Mouse (Mus musculus) liver, embryonic 11.5 days (tissue): ENCODE measurements around the gene Prex1. TPM values are rescaled to one million over a fixed set of nuclear protein-coding genes. Genes with fewer than 3 reads are reported as not detected.

Source experiments
- ATAC-seq: fragments of 200-750 bp; cut with Nextera tagmentation; replicated peaks from 2 replicates; pipeline ENCODE4 v1.8.0; 2017; ENCODE audit warnings: moderate number of reproducible peaks, mild to moderate bottlenecking, moderate TSS enrichment, moderate library complexity; ENCODE audit not compliant: low FRiP score
- DNase-seq: peaks from one replicate; pipeline ENCODE4 v3.0.0-alpha.2; 2017; ENCODE audit warnings: low spot score
- H3K27ac ChIP-seq: fragments of 300-500 bp; sonication (generic); 2 replicates; pipeline ENCODE4 v1.5.1; 2014; ENCODE audit warnings: mild to moderate bottlenecking, low read depth, low read length, control low read depth
- H3K27me3 ChIP-seq: fragments of 300-500 bp; sonication (generic); replicated peaks from 2 replicates; pipeline ENCODE4 v1.6.1; 2014; ENCODE audit warnings: low read length, mixed read lengths; ENCODE audit not compliant: control insufficient read depth, insufficient read depth
- H3K36me3 ChIP-seq: fragments of 300-500 bp; sonication (generic); 2 replicates; pipeline ENCODE4 v1.6.1; 2014; ENCODE audit warnings: mild to moderate bottlenecking, low read length, moderate library complexity, mixed read lengths; ENCODE audit not compliant: control insufficient read depth, insufficient read depth
- H3K4me1 ChIP-seq: fragments of 300-500 bp; sonication (generic); replicated peaks from 2 replicates; pipeline ENCODE4 v1.6.1; 2014; ENCODE audit warnings: low read length, mixed read lengths; ENCODE audit not compliant: control insufficient read depth, insufficient read depth
- H3K4me2 ChIP-seq: fragments of 300-500 bp; sonication (generic); 2 replicates; pipeline ENCODE4 v1.6.1; 2014; ENCODE audit warnings: mild to moderate bottlenecking, control low read depth, moderate library complexity
- H3K4me3 ChIP-seq: fragments of 300-500 bp; sonication (generic); 2 replicates; pipeline ENCODE4 v1.5.1; 2014; ENCODE audit warnings: low read depth, low read length, control low read depth
- H3K9ac ChIP-seq: fragments of 300-500 bp; sonication (generic); 2 replicates; pipeline ENCODE4 v1.6.1; 2014; ENCODE audit warnings: low read depth, low read length, control low read depth
- H3K9me3 ChIP-seq: fragments of 300-500 bp; sonication (generic); 2 replicates; pipeline ENCODE4 v1.6.1; 2016; ENCODE audit warnings: low read length, inconsistent platforms, mixed read lengths; ENCODE audit not compliant: control insufficient read depth
- WGBS: fragments of 180-500 bp; shearing (Covaris S2); extraction: QIAGEN DNeasy Blood & Tissue Kit; methylation state at CpG from one replicate; pipeline ENCODE4 v1.1.7; 2014; 5-methylcytosine and 5-hydroxymethylcytosine counted together
- polyA plus RNA-seq: library from polyadenylated mRNA; unstranded; fragments of >200 nt; fragmentation: Nextera tagmentation; extraction: Ambion mirVana; gene quantifications from 2 replicates; pipeline ENCODE4 v1.2.1, GENCODE M21; 2014

Prex1 gene
- polyA plus RNA-seq, 1 experiment from 2014 or later = 16.1 TPM

DNA sequence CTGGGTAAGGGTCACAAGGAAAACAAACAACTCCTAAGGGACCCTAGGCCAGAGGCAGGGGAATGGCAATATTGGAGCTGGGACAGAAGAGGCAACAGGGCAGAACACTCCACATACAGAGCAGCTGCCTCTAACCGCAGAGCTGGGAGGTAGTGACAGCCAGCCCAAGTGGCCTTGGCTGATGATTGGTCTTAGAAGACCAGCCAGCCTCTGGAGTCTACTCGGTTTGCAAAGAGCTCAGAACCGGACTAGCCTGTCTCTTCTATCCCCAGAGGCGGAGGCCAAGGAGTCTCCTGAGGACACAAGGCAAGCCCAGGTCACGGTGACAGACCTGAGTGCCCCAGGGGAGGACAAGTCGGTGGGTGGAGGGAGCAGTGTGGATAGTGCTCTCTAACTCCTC, 115.9 kb downstream of the Prex1 start:
- Histone ChIP-seq H3K9ac (no peak overlapping the region), H3K9me3 (no peaks in the 10 kb centered on the region), H3K4me1 (no peaks in the 10 kb centered on the region), H3K27ac (no peak overlapping the region), H3K36me3 (no peaks in the 10 kb centered on the region), H3K4me3 (no peak overlapping the region), H3K4me2 (no peak overlapping the region), H3K27me3 (no peaks in the 10 kb centered on the region)
- DNase-seq (no peak), ATAC-seq (no peak)
- 82% methylated on average over 6 of the region's 6 CpGs for WGBS

- no peak overlapping the region for H3K9ac ChIP-seq
- H3K4me3 ChIP-seq = no peak overlapping the region
- H3K9me3 ChIP-seq = no peaks in the 10 kb centered on the region
- no peaks in the 10 kb centered on the region for H3K4me1 ChIP-seq
- WGBS = 52% methylated on average over 21 of the region's 21 CpGs
- no peak overlapping the region for H3K4me2 ChIP-seq
- H3K27ac ChIP-seq = no peak overlapping the region
- H3K36me3 ChIP-seq = 0 out of 2 replicates have a peak, but pooled peaks cover 2% of the 10 kb centered on the region
- DNase-seq (peak; percentile 71), ATAC-seq (no peak)
- H3K27me3 ChIP-seq = no peaks in the 10 kb centered on the region
Measured at GRCm38 (mm10) chr2:166592034-166592912, 121.4 kb downstream of the Prex1 start.

DNA sequence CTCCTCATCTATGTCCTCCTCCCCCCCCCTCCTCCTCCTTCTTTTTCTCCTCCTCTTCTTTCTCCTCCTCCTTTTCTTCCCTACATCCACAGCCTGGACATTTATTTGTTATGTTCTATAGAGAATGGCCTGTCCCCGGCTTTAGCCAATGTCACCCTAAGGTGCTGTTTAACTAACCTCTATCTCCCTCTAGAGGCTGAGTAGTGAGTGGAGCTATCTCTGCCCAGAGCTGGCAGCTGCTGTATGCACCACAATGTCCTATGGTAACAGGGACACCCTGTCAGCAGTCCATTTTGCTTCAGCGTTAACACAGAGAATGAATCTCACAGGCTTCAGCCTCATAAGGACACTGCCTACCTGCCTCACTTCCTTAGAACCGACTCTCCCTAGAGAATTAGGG, 129.1 kb downstream of the Prex1 start:
- Histone ChIP-seq H3K4me2 (no peak overlapping the region), H3K36me3 (peaks cover 1% of the 10 kb centered on the region; the same call in 1 of the 2 replicates), H3K9ac (no peak overlapping the region), H3K27me3 (no peaks in the 10 kb centered on the region), H3K9me3 (no peaks in the 10 kb centered on the region), H3K4me1 (no peaks in the 10 kb centered on the region), H3K4me3 (no peak overlapping the region), H3K27ac (no peak overlapping the region)
- WGBS = 81% methylated on average over 3 of the region's 3 CpGs
- ATAC-seq (no peak), DNase-seq (no peak)

DNA sequence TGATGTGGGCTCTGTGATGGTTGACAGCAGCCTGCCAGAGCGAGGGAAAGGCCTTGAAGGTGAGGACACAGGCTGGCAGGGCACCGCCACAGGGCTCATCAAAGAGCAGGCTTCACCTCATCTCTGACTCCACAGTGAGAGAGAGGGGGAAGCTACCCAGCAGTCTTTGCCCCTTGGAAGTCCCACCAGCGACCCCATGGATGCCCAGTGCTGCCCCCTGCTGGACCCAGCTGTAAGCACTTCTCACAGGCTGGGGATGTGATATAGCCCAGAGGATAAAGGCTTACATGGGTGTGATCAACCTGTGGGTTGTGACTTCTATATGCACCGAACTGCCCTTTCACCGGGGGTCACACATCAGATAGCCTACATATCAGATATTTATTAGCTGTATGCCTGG, 130.3 kb downstream of the Prex1 start:
- H3K9ac ChIP-seq = no peak overlapping the region
- no peak for ATAC-seq
- H3K36me3 ChIP-seq = no peaks in the 10 kb centered on the region; the same call in 1 of the 2 replicates
- H3K27ac ChIP-seq = no peak overlapping the region
- H3K4me2 ChIP-seq = no peak overlapping the region
- WGBS = 87% methylated on average over 5 of the region's 5 CpGs
- H3K9me3 ChIP-seq = no peaks in the 10 kb centered on the region
- no peak overlapping the region for H3K4me3 ChIP-seq
- no peak for DNase-seq
- no peaks in the 10 kb centered on the region for H3K27me3 ChIP-seq
- no peaks in the 10 kb centered on the region for H3K4me1 ChIP-seq

- Histone ChIP-seq H3K4me2 (no peak overlapping the region), H3K36me3 (no peaks in the 10 kb centered on the region; the same call in 1 of the 2 replicates), H3K9ac (no peak overlapping the region), H3K27me3 (no peaks in the 10 kb centered on the region), H3K4me1 (no peaks in the 10 kb centered on the region), H3K27ac (no peak overlapping the region), H3K9me3 (no peaks in the 10 kb centered on the region), H3K4me3 (no peak overlapping the region)
- 90% methylated on average over 21 of the region's 21 CpGs for WGBS
- ATAC-seq (no peak), DNase-seq (no peak)
Measured at GRCm38 (mm10) chr2:166581881-166582583, 131.6 kb downstream of the Prex1 start.

GRCm38 (mm10) chr2:166579793-166580192, 133.8 kb downstream of the Prex1 start:
- Histone ChIP-seq H3K4me3 (no peak overlapping the region), H3K27me3 (no peaks in the 10 kb centered on the region), H3K4me2 (no peak overlapping the region), H3K9ac (no peak overlapping the region), H3K9me3 (no peaks in the 10 kb centered on the region), H3K4me1 (no peaks in the 10 kb centered on the region), H3K27ac (no peak overlapping the region), H3K36me3 (no peaks in the 10 kb centered on the region; the same call in 1 of the 2 replicates)
- WGBS = 89% methylated on average over 5 of the region's 5 CpGs
- ATAC-seq = no peak
- no peak for DNase-seq

DNA sequence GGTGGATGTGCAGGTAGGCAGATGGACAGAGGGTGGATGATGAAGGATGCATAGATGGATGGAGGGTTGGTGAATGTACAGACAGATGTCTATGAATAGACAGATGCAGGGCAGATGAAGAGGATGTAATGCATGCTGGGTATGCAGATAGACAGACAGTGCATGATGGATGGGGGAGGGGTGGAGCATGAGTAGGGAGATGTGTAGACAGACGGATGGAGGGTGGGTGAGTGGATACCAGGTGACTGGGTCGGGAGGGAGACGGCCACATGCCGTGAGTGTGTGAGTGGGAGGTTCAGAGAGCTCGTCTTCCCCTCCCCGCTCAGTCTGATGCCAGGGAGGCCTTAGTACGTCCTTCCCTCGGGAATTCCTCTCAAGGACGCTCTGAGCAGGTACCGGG, 134.3 kb downstream of the Prex1 start:
- Histone ChIP-seq H3K4me3 (no peak overlapping the region), H3K27me3 (no peaks in the 10 kb centered on the region), H3K9me3 (no peaks in the 10 kb centered on the region), H3K4me2 (no peak overlapping the region), H3K4me1 (no peaks in the 10 kb centered on the region), H3K27ac (no peak overlapping the region), H3K9ac (no peak overlapping the region), H3K36me3 (no peaks in the 10 kb centered on the region)
- WGBS = 76% methylated on average over 10 of the region's 10 CpGs
- ATAC-seq = no peak
- DNase-seq = no peak

DNA sequence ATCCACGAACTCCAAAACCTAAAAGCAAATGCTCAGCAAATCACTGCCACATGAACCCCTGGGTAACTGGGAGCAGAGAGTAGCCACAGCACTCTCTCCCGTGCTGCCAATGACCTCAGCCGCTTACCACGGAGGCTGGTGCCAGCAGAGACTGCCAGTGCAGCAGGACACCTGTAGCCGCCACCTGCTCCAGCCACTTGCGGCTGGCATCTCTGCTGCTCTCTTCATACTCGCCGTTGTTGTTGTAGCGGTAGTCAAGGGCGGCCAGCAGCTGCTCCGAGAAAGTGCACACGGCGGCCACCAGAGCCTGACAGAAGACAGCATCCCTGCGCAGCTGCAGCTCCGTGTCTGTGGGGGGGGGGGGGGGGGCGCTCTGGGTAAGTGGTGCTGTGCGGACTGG, 138.2 kb downstream of the Prex1 start:
- Histone ChIP-seq H3K27ac (no peak overlapping the region), H3K36me3 (no peaks in the 10 kb centered on the region), H3K4me2 (no peak overlapping the region), H3K4me3 (no peak overlapping the region), H3K9me3 (no peaks in the 10 kb centered on the region), H3K27me3 (no peaks in the 10 kb centered on the region), H3K4me1 (no peaks in the 10 kb centered on the region), H3K9ac (no peak overlapping the region)
- ATAC-seq (no peak), DNase-seq (no peak)
- WGBS = 83% methylated on average over 17 of the region's 17 CpGs
